Mouse (Mus musculus): ENCODE data around the gene Dcaf11.

The Dcaf11 gene

GRCm38 (mm10) chr14:55559799-55560201 lies at the start of gene Dcaf11:
TSS of gene Dcaf11 (plus strand) at chr14:55560006.
- peak; percentile 97 for DNase-seq (ENCODE audit: low read depth, low spot score)

GRCm38 (mm10) chr14:55510125-55510731 lies 49.6 kb upstream of the Dcaf11 start, which contains the start of gene Cpne6:
TSS of gene Cpne6 (plus strand) at chr14:55510445.
- no peak for DNase-seq (ENCODE audit: low read depth, low spot score)

GRCm38 (mm10) chr14:55511037-55511436 lies 48.8 kb upstream of the Dcaf11 start:
- DNase-seq (ENCODE audit: low read depth, low spot score) = no peak

GRCm38 (mm10) chr14:55513927-55514326 lies 45.9 kb upstream of the Dcaf11 start:
- DNase-seq (ENCODE audit: low read depth, low spot score) = no peak

GRCm38 (mm10) chr14:55515846-55516245 lies 44.0 kb upstream of the Dcaf11 start:
- no peak for DNase-seq (ENCODE audit: low read depth, low spot score)

- DNase-seq (ENCODE audit: low read depth, low spot score) = no peak
These were observed 40.9 kb upstream of the Dcaf11 start for GRCm38 (mm10) chr14:55518897-55519296.

GRCm38 (mm10) chr14:55519604-55520003 lies 40.2 kb upstream of the Dcaf11 start:
- no peak for DNase-seq (ENCODE audit: low read depth, low spot score)

- peak; percentile 54 for DNase-seq (ENCODE audit: low read depth, low spot score)
These were observed 39.1 kb upstream of the Dcaf11 start for GRCm38 (mm10) chr14:55520451-55521361.

GRCm38 (mm10) chr14:55524062-55524461 lies 35.7 kb upstream of the Dcaf11 start:
- DNase-seq (ENCODE audit: low read depth, low spot score) = peak; percentile 21

GRCm38 (mm10) chr14:55524785-55525184 lies 35.0 kb upstream of the Dcaf11 start, which contains the start of gene Nrl:
TSS of gene Nrl (minus strand) at chr14:55524981.
- no peak for DNase-seq (ENCODE audit: low read depth, low spot score)

- DNase-seq (ENCODE audit: low read depth, low spot score) = no peak
These were observed 33.1 kb upstream of the Dcaf11 start for GRCm38 (mm10) chr14:55526674-55527073.

GRCm38 (mm10) chr14:55527940-55528339 lies 31.9 kb upstream of the Dcaf11 start:
- DNase-seq (ENCODE audit: low read depth, low spot score) = peak; percentile 71

- DNase-seq (ENCODE audit: low read depth, low spot score) = peak; percentile 68
These were observed 23.6 kb upstream of the Dcaf11 start for GRCm38 (mm10) chr14:55536116-55536745.

GRCm38 (mm10) chr14:55540067-55540786 lies 19.6 kb upstream of the Dcaf11 start, which contains the start of gene Pck2:
TSS of gene Pck2 (plus strand) at chr14:55540266.
- peak; percentile 96 for DNase-seq (ENCODE audit: low read depth, low spot score)

GRCm38 (mm10) chr14:55540787-55541321 lies 19.0 kb upstream of the Dcaf11 start:
- peak; percentile 79 for DNase-seq (ENCODE audit: low read depth, low spot score)

GRCm38 (mm10) chr14:55542268-55542667 lies 17.5 kb upstream of the Dcaf11 start:
- DNase-seq (ENCODE audit: low read depth, low spot score) = no peak

- peak; percentile 17 for DNase-seq (ENCODE audit: low read depth, low spot score)
These were observed 15.5 kb upstream of the Dcaf11 start for GRCm38 (mm10) chr14:55544334-55544733.

GRCm38 (mm10) chr14:55550191-55550590 lies 9.6 kb upstream of the Dcaf11 start:
- DNase-seq (ENCODE audit: low read depth, low spot score) = no peak

- no peak for DNase-seq (ENCODE audit: low read depth, low spot score)
These were observed 8.5 kb upstream of the Dcaf11 start for GRCm38 (mm10) chr14:55551347-55551746.

- no peak for DNase-seq (ENCODE audit: low read depth, low spot score)
These were observed 8.0 kb upstream of the Dcaf11 start for GRCm38 (mm10) chr14:55551794-55552193.

- DNase-seq (ENCODE audit: low read depth, low spot score) = no peak
These were observed 5.2 kb upstream of the Dcaf11 start for GRCm38 (mm10) chr14:55554635-55555034.
